Comparison of ENCODE assay signal across 17 mouse cellular contexts in the genomic region with DNA sequence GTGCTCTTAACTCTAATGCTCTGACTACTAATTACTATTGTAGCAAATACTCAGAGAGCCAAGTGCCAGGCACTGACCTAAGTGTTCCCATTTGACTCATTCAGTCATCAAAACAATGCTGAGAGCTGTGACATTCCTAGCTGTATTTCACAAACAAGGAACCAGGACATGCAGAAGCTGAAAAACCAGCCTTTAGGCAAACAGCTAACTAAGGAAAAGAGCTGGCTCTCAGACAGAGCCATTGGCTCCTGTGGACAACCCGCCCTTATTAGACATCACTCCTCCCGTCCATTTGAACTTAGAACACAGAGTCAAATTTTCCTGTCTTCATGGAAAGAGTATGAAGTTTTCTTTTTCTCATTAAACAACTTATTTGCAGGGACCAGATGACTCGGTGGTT.
DNase-seq lines count a peak whose midpoint lies in the region; ATAC-seq and TF ChIP-seq lines count a peak whose summit lies in the region.
"Had no signal": no experiment of that assay in that cellular context is flagged by ENCODE, and none has a peak within 500 bp of the region (broad histone marks: within the 10 kb centered on the region; RNA-seq: fewer than 3 reads in every experiment).

No protein-coding gene starts in this region.

- TF ChIP-seq CTCF in brain, embryonic 14.5 days (IDR thresholded peaks at IDR 0.05; ENCODE audit: borderline replicate concordance, extremely low read depth, insufficient read depth, insufficient read length) = no peak

- TF ChIP-seq POLR2A in brain, embryonic 14.5 days (IDR thresholded peaks at IDR 0.05; ENCODE audit: borderline replicate concordance, extremely low read depth, insufficient read depth, insufficient read length, poor library complexity, severe bottlenecking) = no peak

- peak; percentile 22 for DNase-seq in gastrocnemius, postnatal 14 days
- DNase-seq in gastrocnemius, postnatal 36 days = no peak
- DNase-seq in layer of hippocampus, adult 9-11 months = peak; percentile 60
- DNase-seq in layer of hippocampus, postnatal 10 days (ENCODE audit: low spot score in 2 of 2) = no peak
- peak; percentile 22 for DNase-seq in brain, embryonic 14.5 days (ENCODE audit: low read depth)
- peak; percentile 52 for DNase-seq in skeletal muscle tissue, adult 2 months (ENCODE audit: low read depth, low spot score)
- no peak for DNase-seq in urinary bladder, postnatal 25 days (ENCODE audit: low spot score)
- DNase-seq: adrenal gland, postnatal 10 days; B cell, adult 2 months; cerebellum, adult 9-10 months; kidney, adult 11 months; kidney, postnatal 25 days; layer of hippocampus, postnatal 36 days; liver, embryonic 13.5 days; midbrain, embryonic 14.5 days; thymus, postnatal 36 days had no signal

- intact Hi-C loops in gastrocnemius, postnatal 14 days (cut with DNase I; ENCODE audit: low total_unique reads) = no loop called here
- intact Hi-C loops in gastrocnemius, postnatal 36 days (cut with DNase I) = no loop called here

- no peak for ATAC-seq in activated CD4-positive, CD25-positive, alpha-beta regulatory T cell, adult 4 months

Comparison
In these comparisons a context has a peak if more than half of its experiments do, and no peak if none do; other contexts are left out.
1. DNase-seq: peak in gastrocnemius, postnatal 14 days (single experiment), layer of hippocampus, adult 9-11 months (single experiment), brain, embryonic 14.5 days (single experiment) and skeletal muscle tissue, adult 2 months (single experiment); none in gastrocnemius, postnatal 36 days (0 of 2), layer of hippocampus, postnatal 10 days (0 of 2) and urinary bladder, postnatal 25 days (single experiment).